Mouse (Mus musculus) bone marrow, adult 2 months (tissue): ENCODE measurements around the gene Gpbp1. TPM values are rescaled to one million over a fixed set of nuclear protein-coding genes. Genes with fewer than 3 reads are reported as not detected.

Source experiments
- H3K27ac ChIP-seq: fragments of 200-500 bp; 2 replicates; pipeline ENCODE4 v1.5.1; 2012; ENCODE audit warnings: low read depth, mild to moderate bottlenecking, control low read depth, inconsistent platforms, low read length; ENCODE audit not compliant: control insufficient read depth, poor library complexity, insufficient read depth
- H3K4me1 ChIP-seq: fragments of 200-500 bp; 2 replicates; pipeline ENCODE4 v1.6.1; 2011; ENCODE audit warnings: low read length; ENCODE audit not compliant: control insufficient read depth, insufficient read depth
- H3K4me3 ChIP-seq: fragments of 200-500 bp; replicated peaks from 2 replicates; pipeline ENCODE3; 2011; ENCODE audit warnings: mild to moderate bottlenecking, low read depth, low read length, control low read depth; ENCODE audit not compliant: control insufficient read depth
- CTCF ChIP-seq: fragments of 200-500 bp; IDR thresholded peaks from 2 replicates; pipeline ENCODE4 v1.5.1; 2011; ENCODE audit warnings: low read length, control low read depth; ENCODE audit not compliant: control insufficient read depth, insufficient read depth
- POLR2A ChIP-seq: fragments of 200-500 bp; IDR thresholded peaks from 2 replicates; pipeline ENCODE4 v1.6.1; 2011; ENCODE audit warnings: low read depth, mild to moderate bottlenecking, control low read depth, low read length, borderline replicate concordance; ENCODE audit not compliant: control insufficient read depth
- WGBS: fragments of 180-500 bp; shearing (Covaris S2); methylation state at CpG from one replicate; pipeline ENCODE4 v1.1.7; 2018; 5-methylcytosine and 5-hydroxymethylcytosine counted together
- polyA plus RNA-seq: library from polyadenylated mRNA; stranded (reverse); fragments of >200 nt; gene quantifications from 2 replicates; pipeline ENCODE4 v1.2.4, GENCODE M21; 2011; ENCODE audit warnings: low replicate concordance; ENCODE audit not compliant: missing spikeins, insufficient read depth, insufficient read length

The Gpbp1 gene
- polyA plus RNA-seq, 1 experiment = 98.2 TPM

GRCm38 (mm10) chr13:111522336-111522735 is 32.4 kb upstream of the Gpbp1 start:
- WGBS = 88% methylated on average over 9 of the region's 9 CpGs

DNA sequence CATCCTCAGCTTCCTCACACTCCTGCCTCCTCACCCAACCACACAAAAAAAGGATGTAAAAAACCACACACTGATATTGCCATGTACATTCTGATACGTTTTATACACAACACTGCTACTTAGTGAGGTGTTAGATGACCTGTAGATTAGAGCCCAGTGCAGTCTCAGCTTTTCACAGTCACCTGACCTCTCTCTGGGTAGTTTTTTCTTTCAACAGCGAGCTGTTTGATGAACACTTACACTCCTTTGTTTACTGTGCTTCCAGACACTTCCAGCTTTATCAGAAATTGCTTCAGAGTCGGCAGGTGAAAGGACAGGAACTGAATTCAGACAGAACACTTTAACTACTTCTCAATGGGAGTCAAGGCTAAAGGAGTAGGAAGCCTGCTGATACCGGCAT is 30.5 kb upstream of the Gpbp1 start:
- Histone ChIP-seq H3K4me3 (no peak overlapping the region), H3K4me1 (no peaks in the 10 kb centered on the region), H3K27ac (no peak overlapping the region)
- 60% methylated on average over 4 of the region's 4 CpGs for WGBS
- TF ChIP-seq POLR2A = no peak
- TF ChIP-seq CTCF = no peak

More at GRCm38 (mm10) chr13:111522336-111522735, 32.4 kb upstream of the Gpbp1 start:
- no peak for TF ChIP-seq CTCF
- TF ChIP-seq POLR2A = no peak
- Histone ChIP-seq H3K4me1 (no peaks in the 10 kb centered on the region), H3K4me3 (no peak overlapping the region), H3K27ac (no peak overlapping the region)

GRCm38 (mm10) chr13:111518332-111518731 is 28.4 kb upstream of the Gpbp1 start:
- Histone ChIP-seq H3K4me1 (no peaks in the 10 kb centered on the region), H3K27ac (no peak overlapping the region), H3K4me3 (no peak overlapping the region)
- TF ChIP-seq CTCF (no peak), POLR2A (no peak)
- WGBS = 78% methylated on average over 5 of the region's 5 CpGs

DNA sequence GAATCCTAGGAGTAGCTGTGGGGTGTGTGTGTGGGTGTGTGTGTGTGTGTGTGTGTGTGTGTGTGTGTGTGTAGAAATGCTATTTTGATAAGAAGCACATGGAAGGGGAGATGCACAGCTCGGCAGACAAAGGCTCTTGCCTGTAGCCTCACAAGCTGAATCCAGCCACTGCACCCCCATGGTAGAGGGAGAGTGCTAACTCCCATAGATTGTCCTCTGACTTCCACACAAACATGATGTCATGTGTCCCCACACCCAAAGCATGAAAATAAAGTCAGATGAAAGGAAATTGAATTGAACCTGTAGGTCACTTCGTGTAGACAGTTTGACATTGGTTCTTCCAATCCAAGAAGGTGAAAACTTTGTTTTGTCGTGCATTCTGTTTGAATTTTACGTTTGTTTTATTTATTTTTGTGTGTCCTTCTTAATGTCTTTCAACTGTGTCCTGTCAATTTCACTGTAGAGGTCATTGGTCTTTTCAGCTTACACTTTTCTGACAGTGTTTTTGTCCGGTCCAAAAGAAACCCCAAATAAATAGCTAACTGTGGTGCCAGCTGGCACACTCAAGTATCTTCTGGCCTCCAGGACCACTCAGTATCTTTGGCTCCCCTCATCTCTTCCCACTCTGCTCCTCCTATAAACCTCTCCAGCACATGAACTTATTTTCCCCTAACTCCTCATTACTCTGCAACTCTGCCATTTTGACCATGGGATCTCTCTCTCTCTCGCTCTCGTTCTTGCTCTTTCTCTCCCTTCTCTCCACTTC is 26.7 kb upstream of the Gpbp1 start:
- 79% methylated on average over 7 of the region's 7 CpGs for WGBS
- TF ChIP-seq POLR2A (no peak), CTCF (no peak)
- H3K4me3 ChIP-seq = no peak overlapping the region

DNA sequence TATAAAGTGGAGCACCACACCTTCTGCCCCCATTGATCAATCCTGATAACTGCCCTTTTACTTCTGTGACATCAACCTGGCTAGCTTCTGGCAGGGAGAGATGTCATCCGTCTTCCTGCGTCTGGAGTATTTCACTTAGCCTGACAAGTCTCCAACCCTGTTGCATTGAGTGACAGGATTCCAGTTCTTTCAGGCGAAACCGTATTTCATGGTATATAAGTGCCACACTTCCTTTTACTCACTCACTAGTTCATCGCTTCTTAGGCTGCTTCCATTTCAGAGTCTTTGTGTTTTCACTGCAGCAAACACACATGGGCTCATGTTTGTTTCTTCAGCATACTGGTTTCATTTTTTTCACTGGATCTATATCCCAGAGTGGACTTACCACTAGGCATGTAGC is 19.5 kb upstream of the Gpbp1 start:
- Histone ChIP-seq H3K27ac (no peak overlapping the region), H3K4me1 (peaks cover 1% of the 10 kb centered on the region), H3K4me3 (no peak overlapping the region)
- TF ChIP-seq CTCF = no peak
- no peak for TF ChIP-seq POLR2A
- 70% methylated on average over 5 of the region's 5 CpGs for WGBS

More for the DNA sequence above, 26.7 kb upstream of the Gpbp1 start:
- H3K4me1 ChIP-seq = no peaks in the 10 kb centered on the region
- H3K27ac ChIP-seq = no peak overlapping the region

DNA sequence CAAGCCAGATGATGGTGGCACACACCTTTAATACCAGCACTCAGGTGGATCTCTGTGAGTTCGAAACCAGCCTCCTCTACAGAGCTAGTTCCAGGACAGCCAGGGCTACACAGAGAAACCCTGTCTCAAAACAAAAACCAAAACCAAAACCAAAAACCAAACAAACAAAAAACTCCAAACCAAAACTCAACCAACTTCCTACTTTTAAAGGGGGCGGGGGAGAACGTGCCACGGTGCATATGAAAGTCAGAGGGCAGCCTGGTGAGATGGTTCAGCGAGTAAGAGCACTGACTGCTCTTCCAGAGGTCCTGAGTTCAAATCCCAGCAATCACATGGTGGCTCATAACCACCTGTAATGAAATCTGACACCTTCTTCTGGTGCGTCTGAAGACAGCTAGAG is 18.7 kb upstream of the Gpbp1 start:
- Histone ChIP-seq H3K4me3 (no peak overlapping the region), H3K4me1 (peaks cover 1% of the 10 kb centered on the region), H3K27ac (no peak overlapping the region)
- 28% methylated on average over 6 of the region's 6 CpGs for WGBS
- no peak for TF ChIP-seq POLR2A

DNA sequence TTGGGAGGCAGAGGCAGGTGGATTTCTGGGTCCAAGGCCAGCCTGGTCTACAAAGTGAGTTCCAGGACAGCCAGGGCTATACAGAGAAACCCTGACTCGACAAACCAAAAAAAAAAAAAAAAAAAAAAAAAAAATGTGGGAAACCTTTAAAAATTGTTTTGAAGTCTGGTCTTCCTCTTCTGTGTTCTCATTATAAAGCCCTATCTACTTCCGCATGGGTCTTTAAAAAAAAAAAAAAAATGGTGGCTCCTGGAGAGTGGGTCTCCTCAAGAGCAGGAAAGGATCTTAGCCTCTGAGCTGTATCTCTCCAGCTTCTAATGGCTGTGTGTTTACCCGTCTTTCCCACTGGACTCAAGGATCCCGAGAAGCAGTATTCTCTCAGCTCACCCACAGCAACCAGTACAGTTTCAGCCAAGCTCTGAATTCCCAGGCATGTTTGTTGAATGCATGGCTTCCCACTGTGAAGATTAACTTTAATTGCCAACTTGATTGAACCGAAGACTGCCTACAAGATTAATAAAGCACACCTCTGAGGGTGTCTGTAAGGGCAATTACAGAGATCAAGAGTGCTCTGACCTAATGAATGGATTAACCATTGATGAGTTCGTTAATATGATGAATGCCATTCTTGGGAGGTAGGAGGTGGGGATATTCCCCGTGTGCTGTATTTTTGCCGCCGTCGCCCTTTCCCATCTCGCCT is 4.6 kb upstream of the Gpbp1 start:
- no peak overlapping the region for H3K27ac ChIP-seq
- 77% methylated on average over 11 of the region's 11 CpGs for WGBS
- TF ChIP-seq POLR2A (no peak), CTCF (no peak)
- no peaks in the 10 kb centered on the region; the same call in 1 of the 2 replicates for H3K4me1 ChIP-seq
- H3K4me3 ChIP-seq = no peak overlapping the region

- H3K27ac ChIP-seq = no peak overlapping the region
- no peak for TF ChIP-seq POLR2A
- TF ChIP-seq CTCF = no peak
- 31% methylated on average over 13 of the region's 13 CpGs for WGBS
Measured at GRCm38 (mm10) chr13:111491046-111491756, 1.3 kb upstream of the Gpbp1 start.

More at GRCm38 (mm10) chr13:111491046-111491756, 1.3 kb upstream of the Gpbp1 start:
- H3K4me1 ChIP-seq = no peaks in the 10 kb centered on the region
- no peak overlapping the region for H3K4me3 ChIP-seq
